Mouse (Mus musculus): Measurements from ENCODE around the gene Nup205. TPM values are rescaled to one million over a fixed set of nuclear protein-coding genes. Genes with fewer than 3 reads are reported as not detected.

The Nup205 gene
- total RNA-seq, 2 experiments from 2014 or later = 44.6 to 47.8 TPM

- DNase-seq = no peak
Measured at GRCm38 (mm10) chr6:35251807-35252476, 74.7 kb downstream of the Nup205 start.

GRCm38 (mm10) chr6:35252477-35253346 is 75.5 kb downstream of the Nup205 start:
- peak; percentile 96 for DNase-seq

- DNase-seq = no peak
Measured at GRCm38 (mm10) chr6:35253474-35253873, 76.3 kb downstream of the Nup205 start.

- DNase-seq = no peak
Measured at GRCm38 (mm10) chr6:35254136-35254904, 77.1 kb downstream of the Nup205 start.

- no peak for DNase-seq
Measured at GRCm38 (mm10) chr6:35255017-35255416, 77.8 kb downstream of the Nup205 start.

GRCm38 (mm10) chr6:35256691-35257090 is 79.5 kb downstream of the Nup205 start:
- DNase-seq = peak; percentile 77

- no peak for DNase-seq
Measured at GRCm38 (mm10) chr6:35257626-35258190, 80.5 kb downstream of the Nup205 start.

GRCm38 (mm10) chr6:35258922-35259321 is 81.7 kb downstream of the Nup205 start:
- DNase-seq = no peak

GRCm38 (mm10) chr6:35259526-35259925 is 82.3 kb downstream of the Nup205 start:
- peak; percentile 33 for DNase-seq

- DNase-seq = no peak
Measured at GRCm38 (mm10) chr6:35260531-35260930, 83.3 kb downstream of the Nup205 start.

GRCm38 (mm10) chr6:35265580-35266278 is 88.5 kb downstream of the Nup205 start:
- DNase-seq = no peak

- DNase-seq = no peak
Measured at GRCm38 (mm10) chr6:35268711-35269110, 91.5 kb downstream of the Nup205 start.

GRCm38 (mm10) chr6:35269643-35270042 is 92.4 kb downstream of the Nup205 start:
- DNase-seq = no peak

GRCm38 (mm10) chr6:35271094-35271855 is 94.1 kb downstream of the Nup205 start:
- DNase-seq = no peak

- DNase-seq = no peak
Measured at GRCm38 (mm10) chr6:35271868-35272765, 94.9 kb downstream of the Nup205 start.

- no peak for DNase-seq
Measured at GRCm38 (mm10) chr6:35273391-35274082, 96.3 kb downstream of the Nup205 start.

GRCm38 (mm10) chr6:35277903-35278587 is 100.8 kb downstream of the Nup205 start:
- DNase-seq = no peak

- no peak for DNase-seq
Measured at GRCm38 (mm10) chr6:35279306-35279705, 102.1 kb downstream of the Nup205 start.
